Mouse (Mus musculus): ENCODE results near the gene Ubash3a.

DNA sequence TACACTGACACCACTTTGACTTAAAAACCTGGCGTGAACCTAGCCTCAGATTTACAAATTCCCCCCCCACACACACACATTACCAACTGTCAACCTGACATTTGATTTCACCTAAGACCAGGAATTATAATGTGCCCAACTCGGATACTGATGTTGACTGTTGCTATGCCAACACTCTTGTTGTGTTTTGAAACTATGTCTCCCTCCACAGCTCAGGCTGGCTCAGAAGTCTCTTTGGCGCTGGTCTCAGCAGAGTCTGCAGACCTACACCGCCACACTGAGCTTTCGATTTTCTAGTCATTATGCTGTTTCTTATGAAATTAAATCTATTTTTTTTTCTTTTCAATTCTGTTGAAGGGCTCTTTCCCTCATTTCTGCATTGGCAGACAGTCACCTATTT, 55.0 kb downstream of the Ubash3a start:
- TF ChIP-seq CTCF (IDR thresholded peaks at IDR 0.05) (no peak), EP300 (IDR thresholded peaks at IDR 0.05) (no peak)
